Mouse (Mus musculus) G1E (cell line): ENCODE measurements around the gene Polg2.

Experiments used
- CTCF ChIP-seq: IDR thresholded peaks from 2 replicates; pipeline ENCODE4 v1.5.1; 2012; ENCODE audit warnings: low read depth, low read length, inconsistent platforms, mixed read lengths
- GATA1 ChIP-seq: IDR thresholded peaks from 2 replicates; pipeline ENCODE4 v1.6.1; 2012; ENCODE audit warnings: borderline replicate concordance, low read length, inconsistent platforms, mixed read lengths
- TAL1 ChIP-seq: conservative IDR thresholded peaks from 2 replicates; pipeline ENCODE4 v1.6.1; 2012; ENCODE audit warnings: low read depth, low read length, inconsistent platforms, mixed read lengths

- no peak for TF ChIP-seq CTCF
- no peak for TF ChIP-seq TAL1
- no peak for TF ChIP-seq GATA1
Measured at GRCm38 (mm10) chr11:106722831-106723361, 56.4 kb downstream of the Polg2 start.
